Comparison of ENCODE assay signal across 26 mouse cellular contexts in genomic region chr5:69312611-69313010, GRCm38 (mm10). TPM values are rescaled to one million over a fixed set of nuclear protein-coding genes. Genes with fewer than 3 reads are reported as not detected.
DNase-seq lines count a peak whose midpoint lies in the region; ATAC-seq and TF ChIP-seq lines count a peak whose summit lies in the region.
"Had no signal": no experiment of that assay in that cellular context is flagged by ENCODE, and none has a peak within 500 bp of the region (broad histone marks: within the 10 kb centered on the region; RNA-seq: fewer than 3 reads in every experiment).

No protein-coding gene starts in this region.

- DNase-seq in cerebellum, adult 9-10 months: no peak
- DNase-seq in kidney, adult 2 months: no peak
- DNase-seq in kidney, postnatal 0 days (ENCODE audit: low spot score): peak; percentile 54
- no peak for DNase-seq in kidney, postnatal 25 days
- DNase-seq in MN1 (ENCODE audit: low spot score): no peak
- DNase-seq: adrenal gland, adult 8-10 months; adrenal gland, postnatal 14 days; adrenal gland, postnatal 36 days; cerebellum, adult 11-12 months; cerebellum, adult 2 months; cerebellum, adult 9-11 months; cerebellum, postnatal 14 days; cerebellum, postnatal 36 days; embryo, embryonic 11 days had no signal

- H3K27me3 ChIP-seq in kidney, embryonic 15.5 days: no peaks in the 10 kb centered on the region
- no peaks in the 10 kb centered on the region for H3K27me3 ChIP-seq in kidney, adult 2 months (replicated peaks; ENCODE audit: control insufficient read depth, insufficient read depth, low read length)
- H3K27me3 ChIP-seq in kidney, postnatal 0 days (ENCODE audit: insufficient read depth, low read length): no peaks in the 10 kb centered on the region
- H3K27me3 ChIP-seq: embryonic facial prominence, embryonic 13.5 days; embryonic facial prominence, embryonic 15.5 days; forebrain, embryonic 12.5 days had no signal

- no peaks in the 10 kb centered on the region for H3K36me3 ChIP-seq in kidney, embryonic 15.5 days
- H3K36me3 ChIP-seq in kidney, adult 2 months (ENCODE audit: control insufficient read depth, insufficient read depth, low read length): no peaks in the 10 kb centered on the region
- no peaks in the 10 kb centered on the region for H3K36me3 ChIP-seq in kidney, postnatal 0 days (ENCODE audit: insufficient read depth, low read length)
- H3K36me3 ChIP-seq: embryonic facial prominence, embryonic 13.5 days; embryonic facial prominence, embryonic 15.5 days; forebrain, embryonic 10.5 days; forebrain, embryonic 12.5 days had no signal

- WGBS in kidney, embryonic 15.5 days: 38% methylated on average over 7 of the region's 7 CpGs
- 30% methylated on average over 7 of the region's 7 CpGs for WGBS in kidney, adult 2 months
- WGBS in kidney, postnatal 0 days: 38% methylated on average over 7 of the region's 7 CpGs

- TF ChIP-seq POLR2A in kidney, adult 2 months (IDR thresholded peaks at IDR 0.05; ENCODE audit: low read depth, low read length): no peak

- H3K4me2 ChIP-seq in kidney, embryonic 15.5 days: no peak overlapping the region
- H3K4me2 ChIP-seq in kidney, postnatal 0 days (ENCODE audit: low read length): no peak overlapping the region
- H3K4me2 ChIP-seq: embryonic facial prominence, embryonic 13.5 days; embryonic facial prominence, embryonic 15.5 days; forebrain, embryonic 12.5 days had no signal

- no peak for TF ChIP-seq CTCF in kidney, adult 2 months (conservative IDR thresholded peaks at IDR 0.05; ENCODE audit: insufficient read depth, insufficient read length, low read depth, low read length)
- TF ChIP-seq CTCF in kidney, postnatal 0 days (IDR thresholded peaks at IDR 0.05; ENCODE audit: low read depth): no peak

- no peak overlapping the region for H3K9ac ChIP-seq in kidney, embryonic 15.5 days
- H3K9ac ChIP-seq in kidney, postnatal 0 days (ENCODE audit: low read depth, low read length): no peak overlapping the region
- H3K9ac ChIP-seq: embryonic facial prominence, embryonic 13.5 days; embryonic facial prominence, embryonic 15.5 days; forebrain, embryonic 12.5 days had no signal

- H3K9me3 ChIP-seq in kidney, embryonic 15.5 days (replicated peaks): no peaks in the 10 kb centered on the region
- no peaks in the 10 kb centered on the region for H3K9me3 ChIP-seq in kidney, postnatal 0 days (replicated peaks; ENCODE audit: low read length)
- H3K9me3 ChIP-seq: embryonic facial prominence, embryonic 13.5 days; embryonic facial prominence, embryonic 15.5 days; forebrain, embryonic 10.5 days; forebrain, embryonic 12.5 days had no signal

- no peak overlapping the region for H3K27ac ChIP-seq in kidney, embryonic 15.5 days
- no peak overlapping the region for H3K27ac ChIP-seq in kidney, adult 2 months (ENCODE audit: insufficient read depth, low read depth, low read length)
- no peak overlapping the region for H3K27ac ChIP-seq in kidney, postnatal 0 days
- H3K27ac ChIP-seq: embryonic facial prominence, embryonic 13.5 days; embryonic facial prominence, embryonic 15.5 days; forebrain, embryonic 10.5 days; forebrain, embryonic 12.5 days had no signal

- no peaks in the 10 kb centered on the region for H3K4me1 ChIP-seq in kidney, embryonic 15.5 days
- H3K4me1 ChIP-seq in kidney, adult 2 months (ENCODE audit: control insufficient read depth, insufficient read depth, low read length): no peaks in the 10 kb centered on the region
- no peaks in the 10 kb centered on the region for H3K4me1 ChIP-seq in kidney, postnatal 0 days (replicated peaks; ENCODE audit: insufficient read depth, low read length)
- H3K4me1 ChIP-seq: embryonic facial prominence, embryonic 13.5 days; embryonic facial prominence, embryonic 15.5 days; forebrain, embryonic 10.5 days; forebrain, embryonic 12.5 days had no signal

- no peak overlapping the region for H3K4me3 ChIP-seq in kidney, embryonic 15.5 days (replicated peaks)
- H3K4me3 ChIP-seq in kidney, adult 2 months (ENCODE audit: insufficient read depth, low read depth, low read length): no peak overlapping the region
- no peak overlapping the region for H3K4me3 ChIP-seq in kidney, postnatal 0 days (replicated peaks; ENCODE audit: low read depth, low read length)
- H3K4me3 ChIP-seq: embryonic facial prominence, embryonic 13.5 days; embryonic facial prominence, embryonic 15.5 days; erythroblast, embryonic 14.5 days; forebrain, embryonic 10.5 days; forebrain, embryonic 12.5 days had no signal

- peak; percentile 20; the same call in 1 of the 2 replicates for ATAC-seq in cerebellum, adult (ENCODE audit: insufficient number of reproducible peaks, low FRiP score, low TSS enrichment)
- ATAC-seq in kidney, embryonic 15.5 days (replicated peaks; ENCODE audit: low FRiP score): peak; percentile 82
- peak; percentile 65; the same call in 1 of the 2 replicates for ATAC-seq in kidney, postnatal 0 days (replicated peaks; ENCODE audit: low FRiP score, low read depth)
- ATAC-seq: activated CD4-positive, CD25-positive, alpha-beta regulatory T cell, adult 4 months; forebrain, embryonic 14.5 days; forebrain, embryonic 16.5 days; Patski had no signal

RNA-seq across cellular contexts. Expression of gene Kctd8, which starts 28.9 kb away (rescaled TPM):
- 0.51 and 0.55 TPM in 2 replicates for polyA plus RNA-seq in kidney, embryonic 15.5 days (2015; fragmentation: Nextera tagmentation; extraction: Ambion mirVana)
- 0.28 and 0.38 TPM in 2 replicates for polyA plus RNA-seq in kidney, adult 2 months (2012; rRNA removed)
- polyA plus RNA-seq in kidney, postnatal 0 days (2015; fragmentation: Nextera tagmentation; extraction: Ambion mirVana): 0.28 and 0.47 TPM in 2 replicates
- polyA plus RNA-seq: activated CD4-positive, CD25-positive, alpha-beta regulatory T cell, adult 4 months; C2C12; erythroblast, embryonic 14.5 days; Patski had no signal

Comparison
In these comparisons a context has a peak if more than half of its experiments do, and no peak if none do; other contexts are left out.
1. ATAC-seq: peak in every context shown above with its lines; median percentile 82 in kidney, embryonic 15.5 days; 65 in kidney, postnatal 0 days; 20 in cerebellum, adult.